Mouse (Mus musculus): ENCODE results near the gene Cbx4. TPM values are rescaled to one million over a fixed set of nuclear protein-coding genes. Genes with fewer than 3 reads are reported as not detected.

Cbx4 gene
- polyA plus RNA-seq, 2 experiments, result 11.4 to 24.3 TPM

- Histone ChIP-seq H3K36me3 (ENCODE audit: control insufficient read depth, insufficient read depth, low read length) (0 out of 2 replicates have a peak, but pooled peaks cover 6% of the 10 kb centered on the region), H3K27me3 (ENCODE audit: control insufficient read depth, insufficient read depth, low read length) (no peaks in the 10 kb centered on the region), H3K9me3 (ENCODE audit: control insufficient read depth, low read length) (peaks cover 5% of the 10 kb centered on the region; the same call in 1 of the 2 replicates), H3K4me3 (replicated peaks; ENCODE audit: low read length) (no peak overlapping the region), H3K27ac (replicated peaks; ENCODE audit: low read depth, low read length) (no peak overlapping the region), H3K9ac (ENCODE audit: low read depth, low read length, severe bottlenecking) (no peak overlapping the region), H3K4me2 (replicated peaks; ENCODE audit: low read depth, low read length, severe bottlenecking) (no peak overlapping the region), H3K4me1 (ENCODE audit: control insufficient read depth, insufficient read depth, low read length) (peaks cover 7% of the 10 kb centered on the region)
- TF ChIP-seq POLR2A (IDR thresholded peaks at IDR 0.05; ENCODE audit: borderline replicate concordance, extremely low read depth, insufficient read depth, insufficient read length), result no peak
- WGBS, result 71% methylated on average over 6 of the region's 6 CpGs
- no peak for ATAC-seq (ENCODE audit: low FRiP score, low read depth)
- DNase-seq (ENCODE audit: low spot score), result no peak
Measured at GRCm38 (mm10) chr11:119072986-119073385, 13.0 kb downstream of the Cbx4 start.

- Histone ChIP-seq H3K4me2 (replicated peaks; ENCODE audit: low read depth, low read length, severe bottlenecking) (no peak overlapping the region), H3K9ac (ENCODE audit: low read depth, low read length, severe bottlenecking) (no peak overlapping the region), H3K36me3 (ENCODE audit: control insufficient read depth, insufficient read depth, low read length) (no peaks in the 10 kb centered on the region), H3K27ac (replicated peaks; ENCODE audit: low read depth, low read length) (no peak overlapping the region), H3K9me3 (ENCODE audit: control insufficient read depth, low read length) (peaks cover 5% of the 10 kb centered on the region; the same call in 1 of the 2 replicates), H3K27me3 (ENCODE audit: control insufficient read depth, insufficient read depth, low read length) (no peaks in the 10 kb centered on the region), H3K4me3 (replicated peaks; ENCODE audit: low read length) (no peak overlapping the region), H3K4me1 (ENCODE audit: control insufficient read depth, insufficient read depth, low read length) (peaks cover 7% of the 10 kb centered on the region)
- no peak for TF ChIP-seq POLR2A (IDR thresholded peaks at IDR 0.05; ENCODE audit: borderline replicate concordance, extremely low read depth, insufficient read depth, insufficient read length)
- WGBS, result 83% methylated on average over 7 of the region's 7 CpGs
- DNase-seq (ENCODE audit: low spot score) (no peak), ATAC-seq (ENCODE audit: low FRiP score, low read depth) (no peak)
Measured at GRCm38 (mm10) chr11:119072239-119072638, 13.8 kb downstream of the Cbx4 start.

- no peak overlapping the region for H3K4me2 ChIP-seq (replicated peaks; ENCODE audit: low read depth, low read length, severe bottlenecking)
- peaks cover 5% of the 10 kb centered on the region; the same call in 1 of the 2 replicates for H3K9me3 ChIP-seq (ENCODE audit: control insufficient read depth, low read length)
- no peaks in the 10 kb centered on the region for H3K27me3 ChIP-seq (ENCODE audit: control insufficient read depth, insufficient read depth, low read length)
- ATAC-seq (ENCODE audit: low FRiP score, low read depth) (no peak), DNase-seq (ENCODE audit: low spot score) (no peak)
- H3K9ac ChIP-seq (ENCODE audit: low read depth, low read length, severe bottlenecking), result no peak overlapping the region
- H3K36me3 ChIP-seq (ENCODE audit: control insufficient read depth, insufficient read depth, low read length), result no peaks in the 10 kb centered on the region
- 85% methylated on average over 8 of the region's 8 CpGs for WGBS
- no peaks in the 10 kb centered on the region for H3K4me1 ChIP-seq (ENCODE audit: control insufficient read depth, insufficient read depth, low read length)
- no peak overlapping the region for H3K27ac ChIP-seq (replicated peaks; ENCODE audit: low read depth, low read length)
- TF ChIP-seq POLR2A (IDR thresholded peaks at IDR 0.05; ENCODE audit: borderline replicate concordance, extremely low read depth, insufficient read depth, insufficient read length), result no peak
- no peak overlapping the region for H3K4me3 ChIP-seq (replicated peaks; ENCODE audit: low read length)
Measured at GRCm38 (mm10) chr11:119066841-119067240, 19.2 kb downstream of the Cbx4 start.

- Histone ChIP-seq H3K4me2 (replicated peaks; ENCODE audit: low read depth, low read length, severe bottlenecking) (no peak overlapping the region), H3K9ac (ENCODE audit: low read depth, low read length, severe bottlenecking) (no peak overlapping the region), H3K9me3 (ENCODE audit: control insufficient read depth, low read length) (no peaks in the 10 kb centered on the region), H3K27me3 (ENCODE audit: control insufficient read depth, insufficient read depth, low read length) (peaks cover 67% of the 10 kb centered on the region), H3K4me1 (ENCODE audit: control insufficient read depth, insufficient read depth, low read length) (peaks cover 27% of the 10 kb centered on the region), H3K27ac (replicated peaks; ENCODE audit: low read depth, low read length) (no peak overlapping the region), H3K4me3 (replicated peaks; ENCODE audit: low read length) (no peak overlapping the region), H3K36me3 (ENCODE audit: control insufficient read depth, insufficient read depth, low read length) (no peaks in the 10 kb centered on the region)
- DNase-seq (ENCODE audit: low spot score), result no peak
- ATAC-seq (ENCODE audit: low FRiP score, low read depth), result no peak
- WGBS, result 10% methylated on average over 3 of the region's 3 CpGs
- TF ChIP-seq POLR2A (IDR thresholded peaks at IDR 0.05; ENCODE audit: borderline replicate concordance, extremely low read depth, insufficient read depth, insufficient read length), result no peak
Measured at GRCm38 (mm10) chr11:119059256-119059655, 26.8 kb downstream of the Cbx4 start.

GRCm38 (mm10) chr11:119058041-119058995 lies 27.7 kb downstream of the Cbx4 start:
- 2% methylated on average over 56 of the region's 58 CpGs for WGBS
- Histone ChIP-seq H3K27ac (replicated peaks; ENCODE audit: low read depth, low read length) (no peak overlapping the region), H3K27me3 (ENCODE audit: control insufficient read depth, insufficient read depth, low read length) (peaks cover 74% of the 10 kb centered on the region), H3K4me3 (replicated peaks; ENCODE audit: low read length) (peak overlapping the region; percentile 18), H3K9me3 (ENCODE audit: control insufficient read depth, low read length) (no peaks in the 10 kb centered on the region), H3K9ac (ENCODE audit: low read depth, low read length, severe bottlenecking) (no peak overlapping the region; the same call in 1 of the 2 replicates), H3K4me2 (replicated peaks; ENCODE audit: low read depth, low read length, severe bottlenecking) (peak overlapping the region; percentile 98), H3K36me3 (ENCODE audit: control insufficient read depth, insufficient read depth, low read length) (no peaks in the 10 kb centered on the region), H3K4me1 (ENCODE audit: control insufficient read depth, insufficient read depth, low read length) (peaks cover 34% of the 10 kb centered on the region)
- ATAC-seq (ENCODE audit: low FRiP score, low read depth) (no peak), DNase-seq (ENCODE audit: low spot score) (no peak)
- TF ChIP-seq POLR2A (IDR thresholded peaks at IDR 0.05; ENCODE audit: borderline replicate concordance, extremely low read depth, insufficient read depth, insufficient read length), result 0 out of 2 replicates have a peak, but pooled peaks have one; percentile 18
